Mouse (Mus musculus) thymus, adult 18-20 months (tissue): ENCODE results near the gene B4galt3.
"Not testable (repeated sequence)": the region's sequence is repeated elsewhere in the genome, so short reads cannot be mapped to it uniquely, and the experiment has no call there.

Experiments
- DNase-seq, 2 experiments: peaks; one replicate each; pipeline ENCODE4 v3.0.0; 2022; ENCODE audit warnings: mixed read lengths in 2 of 2

Gene B4galt3

GRCm38 (mm10) chr1:171241952-171242351, 28.2 kb upstream of the B4galt3 start:
- DNase-seq = not testable (repeated sequence)

- no peak for DNase-seq
These were observed 24.8 kb upstream of the B4galt3 start for GRCm38 (mm10) chr1:171245353-171245752.

- peak; percentile 95 for DNase-seq
These were observed 23.2 kb upstream of the B4galt3 start for GRCm38 (mm10) chr1:171246709-171247452.

- DNase-seq = no peak
These were observed 22.7 kb upstream of the B4galt3 start for GRCm38 (mm10) chr1:171247453-171247841.

- DNase-seq = no peak
These were observed 22.2 kb upstream of the B4galt3 start for GRCm38 (mm10) chr1:171247916-171248315.

- no peak for DNase-seq
These were observed 21.5 kb upstream of the B4galt3 start for GRCm38 (mm10) chr1:171248386-171249226.

- no peak for DNase-seq
These were observed 20.1 kb upstream of the B4galt3 start, which contains the start of gene Adamts4 for GRCm38 (mm10) chr1:171249913-171250600. Adamts4 (plus strand) TSS chr1:171250421.

GRCm38 (mm10) chr1:171250680-171251593, 19.2 kb upstream of the B4galt3 start, which contains the start of gene Ndufs2:
Ndufs2 (minus strand) TSS chr1:171251388.
- no peak for DNase-seq

- no peak for DNase-seq
These were observed 18.4 kb upstream of the B4galt3 start for GRCm38 (mm10) chr1:171251594-171252324.

- DNase-seq = no peak
These were observed 17.7 kb upstream of the B4galt3 start for GRCm38 (mm10) chr1:171252415-171252814.

GRCm38 (mm10) chr1:171256095-171256818, 13.9 kb upstream of the B4galt3 start:
- no peak for DNase-seq

- no peak for DNase-seq
These were observed 13.1 kb upstream of the B4galt3 start for GRCm38 (mm10) chr1:171256937-171257548.

- DNase-seq = no peak
These were observed 12.3 kb upstream of the B4galt3 start for GRCm38 (mm10) chr1:171257781-171258180.

- DNase-seq = no peak
These were observed 11.2 kb upstream of the B4galt3 start for GRCm38 (mm10) chr1:171258921-171259320.

GRCm38 (mm10) chr1:171260316-171260715, 9.8 kb upstream of the B4galt3 start:
- no peak for DNase-seq

- DNase-seq = no peak
These were observed 7.5 kb upstream of the B4galt3 start for GRCm38 (mm10) chr1:171262594-171263130.

GRCm38 (mm10) chr1:171263185-171263611, 6.9 kb upstream of the B4galt3 start:
- DNase-seq = no peak

GRCm38 (mm10) chr1:171263666-171264461, 6.3 kb upstream of the B4galt3 start:
- DNase-seq = no peak
